Mouse (Mus musculus): ENCODE results near the gene Agtpbp1. TPM values are rescaled to one million over a fixed set of nuclear protein-coding genes. Genes with fewer than 3 reads are reported as not detected.

Agtpbp1 gene
- total and polyA plus RNA-seq, 3 experiments = 24.2 to 117 (median 33.7) TPM

DNA sequence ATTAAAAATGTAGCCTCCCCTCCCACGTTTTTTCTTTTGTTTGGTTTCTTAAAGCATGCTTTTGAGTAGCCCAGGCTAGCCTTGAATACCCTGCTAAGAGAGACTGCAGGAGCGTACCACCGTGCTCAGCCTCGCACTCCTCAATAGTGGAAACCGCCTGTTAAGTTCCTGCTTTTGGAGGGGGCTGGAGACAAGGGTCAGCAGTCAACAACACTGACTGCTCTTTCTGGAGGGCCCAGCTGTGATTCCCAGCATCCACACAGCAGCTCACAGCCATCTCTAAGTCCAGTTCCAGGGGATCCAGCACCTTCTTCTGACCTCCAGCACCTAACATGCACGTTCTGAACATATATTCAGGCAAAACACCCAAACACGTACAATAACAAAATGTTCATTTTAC, 99.6 kb downstream of the Agtpbp1 start:
- Histone ChIP-seq H3K27ac (ENCODE audit: control insufficient read depth, low read depth, low read length) (no peak overlapping the region), H3K36me3 (ENCODE audit: control insufficient read depth in 1 of 2, insufficient read depth in 2 of 2, low read length in 2 of 2) (peaks cover 0 to 6% of the 10 kb centered on the region in 2 experiments; a peak in 2 of 4 replicates), H3K4me3 (ENCODE audit: control insufficient read depth in 1 of 2, insufficient read depth in 1 of 2, low read depth in 2 of 2, low read length in 2 of 2) (no peak overlapping the region), H3K27me3 (ENCODE audit: control insufficient read depth in 1 of 2, insufficient read depth in 2 of 2, low read length in 2 of 2) (no peaks in the 10 kb centered on the region), H3K79me2 (ENCODE audit: control insufficient read depth, insufficient read depth, low read length, poor library complexity) (no peaks in the 10 kb centered on the region), H3K9me3 (replicated peaks; ENCODE audit: insufficient read depth, low read length) (no peaks in the 10 kb centered on the region), H3K4me1 (ENCODE audit: control insufficient read depth in 1 of 2, insufficient read depth in 2 of 2, low read length in 2 of 2) (no peaks in the 10 kb centered on the region), H3K9ac (ENCODE audit: control insufficient read depth, low read depth, low read length, poor library complexity, severe bottlenecking) (no peak overlapping the region)
- DNase-seq (ENCODE audit: low read depth, low spot score) = no peak
- TF ChIP-seq E2F4 (IDR thresholded peaks at IDR 0.05; ENCODE audit: borderline replicate concordance, low read depth, low read length) = no peak
- TF ChIP-seq CTCF (IDR thresholded peaks at IDR 0.05 in 2 of 3, conservative IDR thresholded peaks at IDR 0.05 in 1 of 3; ENCODE audit: control insufficient read depth in 1 of 3, insufficient read depth in 1 of 3, low read depth in 2 of 3, low read length in 3 of 3, poor library complexity in 1 of 3, severe bottlenecking in 1 of 3) = no peak
- TF ChIP-seq POLR2AphosphoS2 (IDR thresholded peaks at IDR 0.05; ENCODE audit: low read length) = no peak
- TF ChIP-seq EP300 (IDR thresholded peaks at IDR 0.05; ENCODE audit: low read depth in 1 of 2, low read length in 2 of 2) = no peak
- TF ChIP-seq USF2 (IDR thresholded peaks at IDR 0.05; ENCODE audit: borderline replicate concordance in 1 of 2, insufficient read depth in 1 of 2, low read depth in 1 of 2, low read length in 2 of 2) = no peak
- no peak for TF ChIP-seq UBTF (IDR thresholded peaks at IDR 0.05; ENCODE audit: borderline replicate concordance, insufficient read depth, low read depth, low read length)
- no peak for TF ChIP-seq GABPA (IDR thresholded peaks at IDR 0.05; ENCODE audit: low read depth, low read length)
- TF ChIP-seq JUND (IDR thresholded peaks at IDR 0.05; ENCODE audit: low read depth, low read length) = no peak
- TF ChIP-seq ZKSCAN1 (IDR thresholded peaks at IDR 0.05; ENCODE audit: low read depth, low read length) = no peak
- no peak for TF ChIP-seq KAT2A (conservative IDR thresholded peaks at IDR 0.05; ENCODE audit: low read depth, low read length)
- no peak for TF ChIP-seq NELFE (IDR thresholded peaks at IDR 0.05; ENCODE audit: low read depth, low read length)
- TF ChIP-seq CHD1 (IDR thresholded peaks at IDR 0.05; ENCODE audit: low read depth, low read length) = no peak
- no peak for TF ChIP-seq NRF1 (IDR thresholded peaks at IDR 0.05; ENCODE audit: insufficient read depth, low read depth, low read length, poor library complexity, severe bottlenecking)
- no peak for TF ChIP-seq GATA1 (IDR thresholded peaks at IDR 0.05; ENCODE audit: low read depth, low read length)
- no peak for TF ChIP-seq ZNF384 (IDR thresholded peaks at IDR 0.05; ENCODE audit: low read depth, low read length)
- no peak for TF ChIP-seq MYB (IDR thresholded peaks at IDR 0.05; ENCODE audit: low read depth, low read length)
- no peak for TF ChIP-seq MYC (IDR thresholded peaks at IDR 0.05; ENCODE audit: low read depth, low read length)
- TF ChIP-seq ZMIZ1 (IDR thresholded peaks at IDR 0.05; ENCODE audit: low read depth, low read length) = no peak

- Histone ChIP-seq H3K4me1 (ENCODE audit: control insufficient read depth in 1 of 2, insufficient read depth in 2 of 2, low read length in 2 of 2) (no peaks in the 10 kb centered on the region), H3K27ac (ENCODE audit: control insufficient read depth, low read depth, low read length) (no peak overlapping the region), H3K9me3 (replicated peaks; ENCODE audit: insufficient read depth, low read length) (no peaks in the 10 kb centered on the region), H3K79me2 (ENCODE audit: control insufficient read depth, insufficient read depth, low read length, poor library complexity) (no peaks in the 10 kb centered on the region), H3K4me3 (ENCODE audit: control insufficient read depth in 1 of 2, insufficient read depth in 1 of 2, low read depth in 2 of 2, low read length in 2 of 2) (no peak overlapping the region), H3K36me3 (ENCODE audit: control insufficient read depth in 1 of 2, insufficient read depth in 2 of 2, low read length in 2 of 2) (no peaks in the 10 kb centered on the region; a peak in 1 of 4 replicates), H3K9ac (ENCODE audit: control insufficient read depth, low read depth, low read length, poor library complexity, severe bottlenecking) (no peak overlapping the region), H3K27me3 (ENCODE audit: control insufficient read depth in 1 of 2, insufficient read depth in 2 of 2, low read length in 2 of 2) (no peaks in the 10 kb centered on the region)
- DNase-seq (ENCODE audit: low read depth, low spot score) = no peak
- TF ChIP-seq TCF12 (IDR thresholded peaks at IDR 0.05; ENCODE audit: low read depth, low read length) = no peak
- TF ChIP-seq CTCF (IDR thresholded peaks at IDR 0.05 in 2 of 3, conservative IDR thresholded peaks at IDR 0.05 in 1 of 3; ENCODE audit: control insufficient read depth in 1 of 3, insufficient read depth in 1 of 3, low read depth in 2 of 3, low read length in 3 of 3, poor library complexity in 1 of 3, severe bottlenecking in 1 of 3) = no peak
- TF ChIP-seq SIN3A (IDR thresholded peaks at IDR 0.05; ENCODE audit: low read length) = no peak
- no peak for TF ChIP-seq SMC3 (IDR thresholded peaks at IDR 0.05; ENCODE audit: low read depth, low read length)
- TF ChIP-seq ETS1 (IDR thresholded peaks at IDR 0.05; ENCODE audit: low read depth, low read length) = no peak
- no peak for TF ChIP-seq HCFC1 (IDR thresholded peaks at IDR 0.05; ENCODE audit: low read depth, low read length)
- TF ChIP-seq UBTF (IDR thresholded peaks at IDR 0.05; ENCODE audit: borderline replicate concordance, insufficient read depth, low read depth, low read length) = no peak
Observed at GRCm38 (mm10) chr13:59481484-59481855, 103.6 kb downstream of the Agtpbp1 start.
